Mouse (Mus musculus): ENCODE data around the gene Gnb4. TPM values are rescaled to one million over a fixed set of nuclear protein-coding genes. Genes with fewer than 3 reads are reported as not detected.

The Gnb4 gene
- polyA plus RNA-seq (2016; fragmentation: Nextera tagmentation; extraction: Ambion mirVana): 36.7 and 38.4 TPM in 2 replicates

DNA sequence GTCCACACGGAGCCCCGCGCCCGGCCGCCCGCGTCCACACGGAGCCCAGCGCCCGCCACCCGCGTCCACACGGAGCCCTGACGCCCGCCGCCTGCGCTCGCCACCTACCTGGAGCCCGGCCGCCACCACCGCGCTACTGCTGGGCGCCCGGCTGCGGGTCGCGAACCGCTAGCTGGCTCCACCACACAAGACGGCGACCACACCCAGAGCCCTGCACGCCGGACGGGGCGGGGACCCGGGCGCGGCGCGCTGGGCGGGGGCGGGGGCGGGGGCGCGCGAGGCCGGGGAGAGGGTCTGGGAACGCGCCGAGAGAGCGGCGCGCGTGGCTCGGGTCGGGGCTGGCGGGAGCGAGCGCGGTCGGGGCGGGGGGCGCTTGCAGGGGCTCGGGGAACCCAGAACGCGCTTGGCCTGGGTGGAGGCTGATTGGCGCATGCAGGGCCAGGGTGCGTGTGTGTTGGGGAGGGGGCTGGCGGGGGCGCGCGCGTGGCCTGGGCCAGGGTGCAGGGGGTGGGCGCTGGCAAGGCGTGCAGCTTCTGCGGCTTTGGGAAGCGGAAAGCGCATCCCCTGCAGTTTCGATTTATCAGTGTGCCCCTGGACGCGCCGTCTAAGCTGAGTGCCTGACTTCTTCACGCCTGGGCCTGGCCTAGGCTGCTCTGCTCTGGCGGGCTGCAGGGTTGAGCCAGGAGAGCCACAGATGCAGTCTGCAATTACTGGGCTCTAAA lies at the start of gene Gnb4:
TSS of gene Gnb4 (minus strand) at position 255 of the 722 bp plus-strand sequence.
- Histone ChIP-seq H3K27ac (peak within 1 kb of the TSS; percentile 88), H3K9me3 (no peaks in the 10 kb centered on the region; the same call in 1 of the 2 replicates), H3K4me1 (peaks cover 18% of the 10 kb centered on the region), H3K4me3 (peak within 1 kb of the TSS; percentile 78), H3K36me3 (replicated peaks) (no peaks in the 10 kb centered on the region; the same call in 1 of the 2 replicates), H3K27me3 (ENCODE audit: poor library complexity, severe bottlenecking) (peaks cover 14% of the 10 kb centered on the region; the same call in 1 of the 2 replicates)
- DNase-seq (ENCODE audit: extremely low spot score, low spot score): peak; percentile 77
- 2% methylated on average over 82 of the region's 83 CpGs for WGBS

DNA sequence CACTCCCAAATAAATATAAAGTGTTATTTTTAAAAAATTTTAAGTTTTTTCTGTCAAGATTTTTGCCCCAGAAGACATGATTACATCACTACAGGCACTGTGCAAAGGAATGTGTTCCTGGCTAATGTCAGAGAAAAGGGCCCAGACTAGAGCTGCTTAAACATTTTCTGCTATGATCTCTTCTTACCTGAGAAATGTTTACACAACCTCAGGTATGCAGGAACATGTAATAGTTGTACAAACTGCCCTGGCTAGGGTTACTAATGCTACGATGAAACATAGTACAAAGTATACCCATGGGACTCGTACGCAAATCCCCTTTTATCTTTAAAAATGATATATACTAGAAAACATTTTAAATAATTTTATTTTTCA lies 45.2 kb upstream of the Gnb4 start:
- DNase-seq (ENCODE audit: extremely low spot score, low spot score): no peak
- Histone ChIP-seq H3K4me3 (no peak overlapping the region), H3K27ac (no peak overlapping the region), H3K36me3 (replicated peaks) (no peaks in the 10 kb centered on the region), H3K4me1 (peaks cover 6% of the 10 kb centered on the region; the same call in 1 of the 2 replicates), H3K9me3 (no peaks in the 10 kb centered on the region), H3K27me3 (ENCODE audit: poor library complexity, severe bottlenecking) (no peaks in the 10 kb centered on the region)
- 94% methylated on average over 3 of the region's 3 CpGs for WGBS

DNA sequence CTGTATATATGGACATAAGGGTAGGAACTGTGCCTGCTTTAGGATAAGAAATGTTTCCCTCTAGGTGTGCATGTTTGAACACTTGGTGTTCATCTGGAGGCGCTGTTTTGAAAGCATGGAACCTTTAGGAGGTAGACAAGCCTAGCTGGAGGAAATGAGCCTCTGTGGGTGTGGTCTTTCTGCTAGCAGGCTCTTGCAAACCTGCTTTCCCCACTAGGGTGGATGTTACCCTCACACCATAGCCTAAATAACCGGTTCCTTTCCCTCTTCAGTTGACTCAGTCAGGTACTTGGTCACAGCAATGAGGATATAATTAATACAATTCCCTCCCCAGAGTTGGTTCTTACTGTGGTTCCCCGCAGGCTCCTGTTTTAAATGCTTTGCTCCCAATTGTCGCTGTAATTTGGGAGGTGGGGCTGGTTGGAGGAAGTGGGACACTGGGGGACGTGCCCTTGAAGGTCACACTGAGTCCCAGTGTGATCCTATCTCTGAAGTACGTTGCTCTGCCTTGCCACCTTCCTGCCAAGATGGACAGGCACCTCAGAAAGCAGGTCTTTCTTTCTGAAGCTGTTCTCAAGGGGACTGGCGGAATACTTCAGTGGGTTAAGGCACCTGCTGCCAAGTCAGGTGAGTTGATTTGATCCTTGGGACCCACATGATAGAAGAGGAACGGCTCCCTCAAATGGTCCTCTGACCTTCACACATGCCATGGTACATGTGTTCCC lies 44.6 kb upstream of the Gnb4 start:
- 71% methylated on average over 8 of the region's 8 CpGs for WGBS
- Histone ChIP-seq H3K27ac (no peak overlapping the region), H3K9me3 (no peaks in the 10 kb centered on the region), H3K27me3 (ENCODE audit: poor library complexity, severe bottlenecking) (no peaks in the 10 kb centered on the region), H3K4me1 (peaks cover 6% of the 10 kb centered on the region; the same call in 1 of the 2 replicates), H3K36me3 (replicated peaks) (no peaks in the 10 kb centered on the region), H3K4me3 (no peak overlapping the region)
- DNase-seq (ENCODE audit: extremely low spot score, low spot score): no peak

DNA sequence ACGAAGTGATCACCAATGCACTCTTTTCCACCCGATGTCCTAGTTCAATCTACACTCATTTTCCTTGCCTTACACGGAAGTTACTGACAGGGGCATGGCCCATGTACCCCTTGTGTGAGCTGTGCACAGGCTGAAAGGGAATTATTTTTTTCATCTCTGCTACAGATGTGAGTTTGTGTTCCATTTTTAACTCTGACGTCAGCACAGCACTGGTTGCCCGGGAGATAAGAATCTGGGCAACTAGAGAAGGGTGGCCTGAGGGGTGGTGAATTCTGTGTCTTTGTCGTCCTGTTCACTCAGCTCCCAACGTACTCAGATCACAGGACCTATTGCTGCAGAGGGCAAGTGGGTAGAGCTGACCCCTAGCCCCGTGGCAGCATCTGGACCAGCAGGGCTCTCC lies 43.9 kb upstream of the Gnb4 start:
- H3K9me3 ChIP-seq: no peaks in the 10 kb centered on the region

GRCm38 (mm10) chr3:32659506-32659905 lies 43.1 kb upstream of the Gnb4 start:
- Histone ChIP-seq H3K4me3 (no peak overlapping the region), H3K27me3 (ENCODE audit: poor library complexity, severe bottlenecking) (no peaks in the 10 kb centered on the region), H3K4me1 (peaks cover 6% of the 10 kb centered on the region; the same call in 1 of the 2 replicates), H3K36me3 (replicated peaks) (no peaks in the 10 kb centered on the region), H3K27ac (no peak overlapping the region), H3K9me3 (no peaks in the 10 kb centered on the region)
- DNase-seq (ENCODE audit: extremely low spot score, low spot score): no peak
- WGBS: 87% methylated on average over 2 of the region's 2 CpGs

More for the DNA sequence above, 43.9 kb upstream of the Gnb4 start:
- Histone ChIP-seq H3K4me1 (peaks cover 6% of the 10 kb centered on the region; the same call in 1 of the 2 replicates), H3K27me3 (ENCODE audit: poor library complexity, severe bottlenecking) (no peaks in the 10 kb centered on the region), H3K4me3 (no peak overlapping the region), H3K27ac (no peak overlapping the region), H3K36me3 (replicated peaks) (no peaks in the 10 kb centered on the region)
- no peak for DNase-seq (ENCODE audit: extremely low spot score, low spot score)
- WGBS: 71% methylated on average over 8 of the region's 8 CpGs

- no peak overlapping the region for H3K27ac ChIP-seq
- peaks cover 6% of the 10 kb centered on the region; the same call in 1 of the 2 replicates for H3K4me1 ChIP-seq
- no peaks in the 10 kb centered on the region for H3K36me3 ChIP-seq (replicated peaks)
- DNase-seq (ENCODE audit: extremely low spot score, low spot score): no peak
- H3K27me3 ChIP-seq (ENCODE audit: poor library complexity, severe bottlenecking): no peaks in the 10 kb centered on the region
- H3K4me3 ChIP-seq: no peak overlapping the region
- 88% methylated on average over 16 of the region's 16 CpGs for WGBS
- H3K9me3 ChIP-seq: no peaks in the 10 kb centered on the region
Measured at GRCm38 (mm10) chr3:32658821-32659220, 42.4 kb upstream of the Gnb4 start.

GRCm38 (mm10) chr3:32658401-32658800 lies 42.0 kb upstream of the Gnb4 start:
- Histone ChIP-seq H3K27ac (no peak overlapping the region), H3K9me3 (no peaks in the 10 kb centered on the region), H3K27me3 (ENCODE audit: poor library complexity, severe bottlenecking) (no peaks in the 10 kb centered on the region), H3K4me1 (peaks cover 6% of the 10 kb centered on the region; the same call in 1 of the 2 replicates), H3K4me3 (no peak overlapping the region), H3K36me3 (replicated peaks) (no peaks in the 10 kb centered on the region)
- DNase-seq (ENCODE audit: extremely low spot score, low spot score): no peak
- 80% methylated on average over 7 of the region's 7 CpGs for WGBS

- WGBS: 83% methylated on average over 10 of the region's 10 CpGs
- Histone ChIP-seq H3K36me3 (replicated peaks) (no peaks in the 10 kb centered on the region), H3K27me3 (ENCODE audit: poor library complexity, severe bottlenecking) (no peaks in the 10 kb centered on the region), H3K9me3 (no peaks in the 10 kb centered on the region), H3K4me1 (peaks cover 6% of the 10 kb centered on the region; the same call in 1 of the 2 replicates), H3K27ac (no peak overlapping the region), H3K4me3 (no peak overlapping the region)
- DNase-seq (ENCODE audit: extremely low spot score, low spot score): no peak
Measured at GRCm38 (mm10) chr3:32656398-32656994, 40.1 kb upstream of the Gnb4 start.

- DNase-seq (ENCODE audit: extremely low spot score, low spot score): no peak
- Histone ChIP-seq H3K4me1 (peaks cover 6% of the 10 kb centered on the region; the same call in 1 of the 2 replicates), H3K9me3 (no peaks in the 10 kb centered on the region), H3K27ac (no peak overlapping the region), H3K36me3 (replicated peaks) (no peaks in the 10 kb centered on the region), H3K4me3 (no peak overlapping the region), H3K27me3 (ENCODE audit: poor library complexity, severe bottlenecking) (no peaks in the 10 kb centered on the region)
- 96% methylated on average over 4 of the region's 4 CpGs for WGBS
Measured at GRCm38 (mm10) chr3:32655994-32656393, 39.6 kb upstream of the Gnb4 start.

DNA sequence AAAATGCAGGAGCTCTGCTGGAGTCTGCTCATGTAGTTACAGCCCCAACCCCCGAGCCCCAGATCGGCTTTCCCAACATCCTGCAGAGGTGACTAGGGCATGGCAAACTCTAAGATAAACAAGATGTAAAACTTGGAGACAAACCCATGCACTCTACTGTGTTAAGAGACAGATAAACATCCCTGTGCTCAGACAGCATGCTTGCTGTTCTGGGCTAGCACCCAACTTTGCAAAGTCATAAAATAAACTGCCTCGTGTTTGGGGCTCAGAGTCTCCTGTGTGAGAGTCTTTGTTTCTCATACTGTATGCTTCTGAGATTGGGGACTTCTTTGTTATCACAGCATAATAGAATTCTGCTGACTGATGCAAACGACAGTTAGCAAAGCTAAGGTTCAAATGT lies 36.4 kb upstream of the Gnb4 start:
- Histone ChIP-seq H3K27me3 (ENCODE audit: poor library complexity, severe bottlenecking) (no peaks in the 10 kb centered on the region), H3K36me3 (replicated peaks) (no peaks in the 10 kb centered on the region), H3K9me3 (no peaks in the 10 kb centered on the region), H3K4me1 (no peaks in the 10 kb centered on the region), H3K4me3 (no peak overlapping the region), H3K27ac (no peak overlapping the region)
- 88% methylated on average over 4 of the region's 4 CpGs for WGBS
- no peak for DNase-seq (ENCODE audit: extremely low spot score, low spot score)

DNA sequence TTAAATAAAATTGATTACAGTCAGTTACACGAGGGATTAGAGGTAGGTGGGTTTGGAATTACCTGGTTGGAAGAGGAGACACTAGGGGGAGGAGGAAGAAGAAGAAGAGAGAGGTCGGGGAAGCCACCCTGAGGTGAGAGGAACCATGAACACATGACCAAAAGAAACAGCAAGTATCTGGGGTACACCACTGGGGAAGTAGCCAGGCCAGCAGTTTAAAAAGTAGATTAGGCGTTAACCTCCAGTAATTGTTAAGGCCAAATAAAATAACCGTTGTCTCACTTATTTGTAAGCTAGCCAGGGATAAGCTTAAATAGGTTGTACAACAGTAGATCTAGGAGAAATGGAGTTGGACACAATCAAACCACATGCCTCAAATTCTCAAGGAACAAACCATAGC lies 32.9 kb upstream of the Gnb4 start:
- Histone ChIP-seq H3K9me3 (no peaks in the 10 kb centered on the region), H3K36me3 (replicated peaks) (no peaks in the 10 kb centered on the region), H3K27me3 (ENCODE audit: poor library complexity, severe bottlenecking) (no peaks in the 10 kb centered on the region), H3K4me3 (no peak overlapping the region), H3K4me1 (no peaks in the 10 kb centered on the region), H3K27ac (no peak overlapping the region)
- DNase-seq (ENCODE audit: extremely low spot score, low spot score): no peak
- WGBS: 80% methylated on average over 4 of the region's 4 CpGs

DNA sequence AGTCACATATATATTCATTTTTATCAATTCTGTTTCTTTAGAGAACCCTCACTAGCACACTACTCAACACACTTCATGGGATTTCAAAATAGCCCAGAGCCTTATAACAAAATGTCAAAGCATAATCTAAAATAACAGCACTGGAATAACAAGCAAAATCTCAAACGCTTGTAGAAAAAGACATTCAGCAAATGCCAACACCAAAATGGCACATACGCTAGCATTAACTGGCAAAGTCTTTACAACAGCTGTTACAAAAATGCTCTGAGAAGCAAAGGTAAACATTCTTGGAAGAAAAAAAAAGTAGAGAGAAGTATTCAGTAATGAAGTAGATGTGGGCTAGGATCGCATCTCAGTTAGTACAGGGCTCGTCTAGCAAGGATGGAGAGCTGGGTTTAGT lies 30.5 kb upstream of the Gnb4 start:
- Histone ChIP-seq H3K27ac (no peak overlapping the region), H3K27me3 (ENCODE audit: poor library complexity, severe bottlenecking) (no peaks in the 10 kb centered on the region), H3K4me3 (no peak overlapping the region), H3K4me1 (no peaks in the 10 kb centered on the region), H3K9me3 (no peaks in the 10 kb centered on the region), H3K36me3 (replicated peaks) (no peaks in the 10 kb centered on the region)
- DNase-seq (ENCODE audit: extremely low spot score, low spot score): no peak
- 91% methylated on average over 4 of the region's 4 CpGs for WGBS

- DNase-seq (ENCODE audit: extremely low spot score, low spot score): no peak
- 86% methylated on average over 2 of the region's 2 CpGs for WGBS
- Histone ChIP-seq H3K4me1 (no peaks in the 10 kb centered on the region), H3K36me3 (replicated peaks) (no peaks in the 10 kb centered on the region), H3K27me3 (ENCODE audit: poor library complexity, severe bottlenecking) (no peaks in the 10 kb centered on the region), H3K4me3 (no peak overlapping the region), H3K27ac (no peak overlapping the region), H3K9me3 (no peaks in the 10 kb centered on the region)
Measured at GRCm38 (mm10) chr3:32644751-32645150, 28.4 kb upstream of the Gnb4 start.
